Mouse (Mus musculus): Measurements from ENCODE around the gene Dcaf1.

The Dcaf1 gene

DNA sequence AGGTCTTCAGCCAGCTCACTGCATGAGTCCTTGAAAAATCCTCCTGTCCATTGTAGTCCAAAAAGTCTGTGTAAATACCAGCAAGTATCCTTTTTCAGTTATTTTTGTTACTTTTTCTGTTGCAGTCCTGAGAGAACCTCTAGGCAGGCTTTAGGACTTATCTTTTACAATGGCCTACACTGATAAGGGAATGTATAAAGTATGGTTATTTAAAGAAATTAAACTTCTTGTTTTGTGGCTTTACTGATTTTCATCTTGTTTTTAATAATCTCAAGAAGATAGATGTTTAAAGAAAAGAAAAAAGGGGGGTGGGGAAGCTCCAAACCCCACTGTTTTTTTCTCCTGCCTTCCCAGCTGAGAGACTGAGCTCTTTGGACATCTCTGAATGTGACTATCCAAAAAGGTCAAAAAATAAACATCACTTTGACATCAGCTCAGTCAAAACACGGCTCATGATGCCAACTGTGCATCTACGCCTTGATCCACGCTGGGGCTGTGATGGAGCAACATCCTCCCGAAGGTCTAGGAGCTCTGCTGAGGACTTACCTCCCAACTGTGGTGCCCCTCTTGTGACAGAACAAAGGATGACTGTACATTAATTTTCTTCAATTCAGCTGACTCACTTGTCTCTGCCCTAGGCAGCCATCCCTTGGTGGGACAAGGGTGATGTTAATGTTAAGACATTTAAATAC lies 81.6 kb downstream of the Dcaf1 start:
- in situ Hi-C loops (cut with MboI; ENCODE audit: low sequenced_read_pairs), result loop anchor here (25.0 kb wide), 1 partner anchor 384 kb away; the partner anchor contains the start of genes Cish and Mapkapk3

DNA sequence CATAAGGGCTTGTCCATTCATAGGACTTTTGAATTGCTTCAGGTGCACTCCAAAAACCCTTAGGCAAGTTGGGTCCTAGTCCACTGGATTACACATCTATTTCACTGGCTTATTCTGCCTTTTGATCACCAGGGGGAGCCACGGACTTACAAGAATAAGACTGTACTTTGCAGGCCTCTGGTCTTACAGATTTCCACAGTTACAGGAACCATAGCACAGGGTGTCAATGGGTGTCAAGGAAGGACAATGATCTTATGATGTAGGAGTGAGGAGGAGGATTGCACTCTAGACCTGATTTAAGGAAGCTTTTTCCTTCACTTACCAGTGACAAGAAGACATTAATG lies 82.1 kb downstream of the Dcaf1 start:
- in situ Hi-C loops (cut with MboI; ENCODE audit: low sequenced_read_pairs), result loop anchor here (25.0 kb wide), 1 partner anchor 384 kb away; the partner anchor contains the start of genes Cish and Mapkapk3

DNA sequence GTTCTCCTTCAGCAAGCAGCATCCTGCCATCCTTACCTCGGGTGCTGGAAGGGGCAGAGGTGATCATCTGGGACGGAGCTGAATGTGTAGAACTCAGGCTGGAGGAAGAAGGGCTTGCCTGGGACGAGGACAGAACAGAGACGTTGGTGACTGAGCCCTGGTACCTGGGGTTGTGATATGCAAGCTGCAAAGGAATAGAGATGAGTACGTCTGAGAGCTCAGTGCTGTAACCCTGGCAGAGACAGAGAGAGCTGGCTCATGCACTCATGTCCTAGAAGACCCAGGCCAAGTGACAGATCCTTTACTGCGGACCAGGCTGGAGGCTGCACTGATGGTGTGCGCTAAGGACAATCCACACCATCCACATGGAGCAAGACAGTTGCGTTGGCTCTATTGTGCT lies 84.9 kb downstream of the Dcaf1 start:
- in situ Hi-C loops (cut with MboI; ENCODE audit: low sequenced_read_pairs), result loop anchor here (25.0 kb wide), 1 partner anchor 381 kb away; the partner anchor contains the start of genes Cish and Mapkapk3

DNA sequence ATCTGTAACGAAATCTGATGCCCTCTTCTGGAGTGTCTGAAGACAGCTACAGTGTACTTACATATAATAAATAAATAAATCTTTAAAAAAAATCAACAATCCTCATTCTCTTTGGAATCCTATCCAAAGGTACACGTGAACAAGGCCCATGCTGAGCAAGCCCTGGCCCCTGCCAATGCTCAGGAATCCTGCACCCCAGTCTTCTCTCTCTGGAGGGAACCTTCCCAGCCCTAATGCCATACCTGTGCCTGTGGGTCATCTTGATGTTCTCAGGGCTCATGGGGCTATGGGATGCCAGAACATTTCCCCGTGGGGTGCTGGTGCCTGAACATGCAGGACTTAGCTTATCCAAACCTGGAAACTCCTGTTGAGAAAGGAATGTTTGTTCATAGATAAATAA lies 86.5 kb downstream of the Dcaf1 start:
- in situ Hi-C loops (cut with MboI; ENCODE audit: low sequenced_read_pairs), result loop anchor here (25.0 kb wide), 1 partner anchor 379 kb away; the partner anchor contains the start of genes Cish and Mapkapk3

DNA sequence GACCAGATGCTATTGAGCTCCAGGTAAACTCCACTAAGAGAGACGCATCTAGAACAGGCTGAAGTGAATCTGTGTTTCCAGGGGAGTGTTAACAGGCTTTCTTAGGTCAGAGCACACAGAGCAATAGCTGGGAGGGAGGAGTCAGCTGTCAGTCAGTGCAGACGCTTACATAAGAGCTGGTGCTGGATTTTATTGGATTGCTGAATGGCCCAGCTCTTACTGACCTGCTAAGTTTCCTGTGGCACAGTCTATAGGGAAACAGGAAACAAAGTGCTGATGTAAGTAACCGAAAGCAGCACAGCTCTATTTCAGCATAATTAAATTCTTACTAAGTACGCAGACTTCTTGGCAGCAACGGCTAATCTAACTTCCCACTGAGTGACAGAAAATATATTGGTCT lies 87.0 kb downstream of the Dcaf1 start:
- in situ Hi-C loops (cut with MboI; ENCODE audit: low sequenced_read_pairs), result loop anchor here (25.0 kb wide), 1 partner anchor 379 kb away; the partner anchor contains the start of genes Cish and Mapkapk3

DNA sequence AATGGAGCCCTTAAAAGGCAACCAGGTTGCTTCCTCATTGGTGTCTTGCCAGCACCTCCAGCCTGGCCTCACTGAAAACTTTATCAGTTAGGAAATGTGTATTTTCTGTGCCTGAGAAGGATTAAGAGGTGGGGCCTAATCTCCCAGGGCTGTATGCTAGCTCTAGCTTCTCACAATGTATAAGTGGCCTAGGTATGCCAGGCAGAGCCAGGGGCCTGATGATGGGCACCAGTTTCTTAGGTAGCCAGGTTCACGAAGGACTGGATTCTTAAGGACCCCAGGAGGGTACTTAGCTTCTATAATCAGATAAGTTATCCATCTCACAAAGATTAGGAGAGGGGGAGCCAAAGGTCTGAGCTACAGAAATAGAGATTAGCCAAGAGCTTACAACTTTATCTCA lies 90.0 kb downstream of the Dcaf1 start:
- in situ Hi-C loops (cut with MboI; ENCODE audit: low sequenced_read_pairs), result loop anchor here (25.0 kb wide), 1 partner anchor 376 kb away; the partner anchor contains the start of genes Cish and Mapkapk3

DNA sequence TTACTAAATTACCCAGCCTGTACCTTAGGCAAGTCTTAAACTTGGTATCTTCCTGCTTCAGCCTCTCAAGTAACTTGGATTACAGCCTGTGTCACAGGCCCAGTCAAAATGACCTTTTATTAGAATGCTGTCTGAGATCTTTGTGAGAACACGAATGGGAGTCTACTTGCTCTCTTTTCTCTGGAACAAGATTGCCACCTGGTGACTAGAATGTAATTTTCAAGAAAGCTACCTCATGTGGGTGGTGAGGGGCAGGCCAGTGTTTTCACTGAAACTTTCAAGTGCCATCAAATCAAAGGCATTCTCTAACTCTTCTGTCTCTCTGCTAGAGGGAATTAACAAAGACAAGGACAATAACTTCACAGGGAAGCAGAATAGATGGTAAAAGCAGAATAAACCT lies 92.1 kb downstream of the Dcaf1 start:
- in situ Hi-C loops (cut with MboI; ENCODE audit: low sequenced_read_pairs), result loop anchor here (25.0 kb wide), 1 partner anchor 374 kb away; the partner anchor contains the start of genes Cish and Mapkapk3

DNA sequence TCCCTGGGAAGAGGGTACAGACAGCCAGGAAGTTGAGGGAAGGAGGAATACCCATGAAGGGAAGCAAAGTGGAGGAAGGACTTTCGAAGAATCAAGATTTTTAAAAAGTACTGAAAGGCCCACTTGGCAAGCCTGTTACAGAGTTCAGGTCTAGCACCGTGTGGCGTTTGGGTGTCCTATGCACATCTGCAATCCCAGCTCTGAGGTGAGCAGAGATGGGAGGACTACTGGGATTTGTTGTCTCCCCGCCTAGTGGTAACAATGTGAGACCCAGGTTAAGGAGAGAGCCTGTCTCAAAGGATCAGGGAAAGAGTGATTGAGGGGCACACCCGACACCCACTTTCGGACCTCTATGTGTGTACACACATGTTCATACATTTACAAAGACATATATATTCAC lies 93.2 kb downstream of the Dcaf1 start:
- in situ Hi-C loops (cut with MboI; ENCODE audit: low sequenced_read_pairs), result loop anchor here (25.0 kb wide), 1 partner anchor 372 kb away; the partner anchor contains the start of genes Cish and Mapkapk3

Data from CH12F3 (cell line).